Mouse (Mus musculus): ENCODE results near the gene Aox2.

GRCm38 (mm10) chr1:58348712-58349111, 70.6 kb downstream of the Aox2 start:
- TF ChIP-seq GATA1 (IDR thresholded peaks at IDR 0.05; ENCODE audit: low read length), result no peak
- TF ChIP-seq TAL1 (IDR thresholded peaks at IDR 0.05; ENCODE audit: low read length), result no peak
